Mouse (Mus musculus) heart, adult 2 months (tissue): ENCODE results near the gene Slc6a13.

Source experiments
- CTCF ChIP-seq: fragments of 200-600 bp; IDR thresholded peaks from 2 replicates; pipeline ENCODE4 v1.8.1; 2022; ENCODE audit warnings: antibody characterized with exemption, mild to moderate bottlenecking, moderate library complexity
- EP300 ChIP-seq: fragments of 200-500 bp; IDR thresholded peaks from 2 replicates; pipeline ENCODE4 v1.6.1; 2011; ENCODE audit warnings: low read depth, low read length, control low read depth; ENCODE audit not compliant: insufficient read depth
- POLR2A ChIP-seq: fragments of 200-500 bp; IDR thresholded peaks from 2 replicates; pipeline ENCODE4 v1.6.1; 2011; ENCODE audit warnings: mild to moderate bottlenecking, low read depth, low read length, control low read depth; ENCODE audit not compliant: insufficient read depth

DNA sequence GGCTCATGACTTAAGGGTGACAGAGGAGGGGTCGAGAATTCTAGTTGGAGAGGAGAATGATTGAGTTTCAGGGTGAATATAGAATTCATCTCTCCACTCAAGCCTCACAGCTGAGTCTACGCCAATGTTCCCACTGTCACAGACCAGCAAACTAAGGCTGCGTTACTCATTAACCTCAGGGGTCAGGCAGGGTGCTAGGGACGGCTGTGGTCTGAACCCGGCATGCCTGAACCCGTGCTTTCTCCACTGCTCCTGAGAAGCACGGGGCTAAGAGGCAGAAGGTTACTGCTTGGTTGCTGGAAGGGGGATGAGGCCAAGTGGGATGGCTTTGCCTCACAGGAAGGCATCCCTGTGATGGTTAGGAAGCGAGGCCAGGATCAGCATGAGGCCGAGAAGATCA, 477 bp downstream of the Slc6a13 start:
- no peak for TF ChIP-seq EP300
- TF ChIP-seq POLR2A = no peak
- TF ChIP-seq CTCF = no peak
